Mouse (Mus musculus) liver, embryonic 12.5 days (tissue): Measurements from ENCODE around the gene Tubgcp2. TPM values are rescaled to one million over a fixed set of nuclear protein-coding genes. Genes with fewer than 3 reads are reported as not detected.
A peak's percentile ranks its signal among the peaks of the same experiment; 100 is the strongest.

Experiments
- ATAC-seq: fragments of 200-750 bp; cut with Nextera tagmentation; 2 replicates; pipeline ENCODE4 v1.8.0; 2017; ENCODE audit warnings: moderate number of reproducible peaks, mild to moderate bottlenecking, moderate library complexity
- H3K27ac ChIP-seq: fragments of 300-500 bp; sonication (generic); 2 replicates; pipeline ENCODE4 v1.5.1; 2016; ENCODE audit warnings: mild to moderate bottlenecking
- H3K27me3 ChIP-seq: fragments of 300-500 bp; sonication (generic); replicated peaks from 2 replicates; pipeline ENCODE4 v1.6.1; 2016; ENCODE audit warnings: mild to moderate bottlenecking, moderate library complexity
- H3K36me3 ChIP-seq: fragments of 300-500 bp; sonication (generic); 2 replicates; pipeline ENCODE4 v1.6.1; 2016; ENCODE audit warnings: mild to moderate bottlenecking, moderate library complexity
- H3K4me1 ChIP-seq: fragments of 300-500 bp; sonication (generic); 2 replicates; pipeline ENCODE4 v1.6.1; 2016
- H3K4me2 ChIP-seq: fragments of 300-500 bp; sonication (generic); 2 replicates; pipeline ENCODE4 v1.6.1; 2016; ENCODE audit warnings: mild to moderate bottlenecking, moderate library complexity
- H3K4me3 ChIP-seq: fragments of 300-500 bp; sonication (generic); 2 replicates; pipeline ENCODE4 v1.5.1; 2016; ENCODE audit warnings: mild to moderate bottlenecking, moderate library complexity
- H3K9ac ChIP-seq: fragments of 300-500 bp; sonication (generic); 2 replicates; pipeline ENCODE4 v1.6.1; 2016; ENCODE audit warnings: mild to moderate bottlenecking, moderate library complexity
- H3K9me3 ChIP-seq: fragments of 300-500 bp; sonication (generic); replicated peaks from 2 replicates; pipeline ENCODE4 v1.6.1; 2016; ENCODE audit warnings: mild to moderate bottlenecking, moderate library complexity
- WGBS: fragments of 180-500 bp; shearing (Covaris S2); methylation state at CpG from one replicate; pipeline ENCODE4 v1.1.7; 2016; ENCODE audit not compliant: insufficient replicate concordance; 5-methylcytosine and 5-hydroxymethylcytosine counted together
- polyA plus RNA-seq: library from polyadenylated mRNA; unstranded; fragments of >200 nt; fragmentation: Nextera tagmentation; extraction: Ambion mirVana; gene quantifications from 2 replicates; pipeline ENCODE4 v1.2.1, GENCODE M21; 2016

Gene Tubgcp2
- polyA plus RNA-seq, 1 experiment from 2014 or later: 38.3 TPM

DNA sequence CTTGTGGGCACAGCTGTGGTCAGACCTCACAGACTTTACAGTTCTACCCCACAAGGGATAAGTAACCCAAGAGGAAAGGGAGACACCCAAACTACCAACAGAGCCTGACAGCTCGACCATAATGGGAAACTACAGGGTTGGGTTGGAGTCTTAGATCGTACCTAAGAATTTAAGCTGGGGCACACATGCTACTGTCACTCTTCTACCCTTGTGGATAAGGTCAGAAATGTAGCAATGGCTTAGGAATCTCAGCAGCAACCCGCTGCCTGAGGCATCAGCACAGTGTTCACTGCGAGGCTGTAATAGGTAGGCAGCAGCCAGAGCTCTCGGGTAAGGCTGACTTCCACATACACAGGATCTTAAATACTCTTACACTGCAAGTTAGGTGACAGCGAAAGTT lies 42.9 kb downstream of the Tubgcp2 start:
- Histone ChIP-seq H3K27me3 (no peaks in the 10 kb centered on the region), H3K9me3 (no peaks in the 10 kb centered on the region), H3K4me1 (no peaks in the 10 kb centered on the region), H3K4me3 (no peak overlapping the region), H3K27ac (no peak overlapping the region), H3K4me2 (no peak overlapping the region), H3K36me3 (peaks cover 38% of the 10 kb centered on the region), H3K9ac (no peak overlapping the region)
- WGBS: 79% methylated on average over 6 of the region's 6 CpGs
- ATAC-seq: no peak

DNA sequence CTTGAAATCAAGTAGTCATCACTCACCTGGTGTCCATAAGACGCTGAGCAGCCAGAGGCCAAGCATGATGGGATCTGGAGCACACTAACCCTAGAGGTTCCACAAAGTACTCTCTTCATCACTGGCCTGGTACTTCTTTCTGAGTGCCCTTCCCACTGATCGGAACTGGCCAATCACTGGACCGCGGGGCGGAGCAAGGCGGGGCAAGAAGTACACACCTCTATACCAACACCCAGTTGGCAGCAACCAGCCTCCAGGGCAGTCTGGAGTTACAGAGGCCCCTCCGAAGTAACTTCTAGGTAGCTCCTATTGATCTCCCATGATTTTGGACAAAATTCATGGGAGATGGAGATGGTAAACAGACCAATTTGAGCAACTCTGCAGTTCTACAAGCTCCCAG lies 44.1 kb downstream of the Tubgcp2 start, which contains the start of gene Adam8:
Gene Adam8, minus strand, starts transcription at position 157 of the 400 bp plus-strand sequence.
- no peak within 1 kb of the TSS for H3K27ac ChIP-seq
- H3K4me3 ChIP-seq: no peak within 1 kb of the TSS
- H3K9ac ChIP-seq: no peak within 1 kb of the TSS
- no peaks in the 10 kb centered on the region for H3K27me3 ChIP-seq
- H3K9me3 ChIP-seq: no peaks in the 10 kb centered on the region
- peaks cover 26% of the 10 kb centered on the region for H3K36me3 ChIP-seq
- H3K4me1 ChIP-seq: no peaks in the 10 kb centered on the region
- ATAC-seq: peak; percentile 70
- WGBS: 23% methylated on average over 7 of the region's 7 CpGs
- no peak within 1 kb of the TSS for H3K4me2 ChIP-seq

DNA sequence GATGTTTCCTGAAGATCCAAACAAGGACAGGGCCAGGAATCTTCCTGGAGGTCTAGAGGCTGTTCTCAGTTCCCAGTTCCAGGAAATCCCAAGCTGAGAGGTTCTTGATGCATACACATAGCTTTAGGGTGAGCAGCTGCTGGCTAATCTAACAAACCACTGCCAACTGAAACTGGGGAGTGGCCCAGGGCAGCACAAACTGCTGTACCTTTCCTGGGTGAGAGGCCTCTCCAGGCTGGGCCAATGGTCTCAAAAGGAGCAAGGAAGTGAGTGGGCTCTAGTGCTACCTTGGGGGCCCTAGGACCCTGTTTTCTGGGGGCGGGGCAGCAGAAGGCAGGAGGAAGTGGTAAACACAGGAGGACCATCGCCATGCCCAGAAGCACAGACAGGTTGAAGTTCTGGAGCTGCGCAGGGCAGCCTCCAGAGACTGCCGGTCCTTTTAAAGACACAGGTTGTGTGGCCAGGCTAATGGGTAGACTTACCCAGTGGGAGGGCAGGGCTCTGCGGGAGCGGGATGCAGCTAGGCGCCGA lies 45.5 kb downstream of the Tubgcp2 start:
- Histone ChIP-seq H3K36me3 (peaks cover 12% of the 10 kb centered on the region), H3K4me3 (no peak overlapping the region), H3K4me2 (no peak overlapping the region), H3K27me3 (no peaks in the 10 kb centered on the region), H3K9me3 (no peaks in the 10 kb centered on the region), H3K9ac (no peak overlapping the region), H3K27ac (no peak overlapping the region), H3K4me1 (no peaks in the 10 kb centered on the region)
- 52% methylated on average over 8 of the region's 8 CpGs for WGBS
- ATAC-seq: no peak

DNA sequence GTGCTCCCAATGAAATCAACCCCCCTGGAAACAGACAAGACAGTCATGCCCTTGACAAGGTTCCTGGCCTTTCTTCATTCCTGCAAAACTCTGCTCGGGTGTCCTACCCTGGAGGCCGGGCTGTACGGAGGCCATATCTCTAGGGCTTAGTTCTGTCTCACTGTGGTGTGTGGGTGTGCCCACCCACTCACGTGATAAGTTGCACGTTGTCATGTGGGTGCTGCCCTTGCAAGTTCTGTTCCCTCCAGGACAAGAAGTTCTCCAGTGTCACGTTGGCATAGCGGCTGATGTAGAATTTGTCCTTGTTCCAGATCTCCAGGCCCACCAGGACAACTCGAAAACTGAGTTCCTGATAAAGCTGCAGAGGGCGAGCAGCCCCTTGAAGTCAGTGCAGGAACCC lies 48.2 kb downstream of the Tubgcp2 start:
- no peaks in the 10 kb centered on the region for H3K9me3 ChIP-seq
- H3K9ac ChIP-seq: no peak overlapping the region
- H3K36me3 ChIP-seq: no peaks in the 10 kb centered on the region
- no peaks in the 10 kb centered on the region for H3K4me1 ChIP-seq
- WGBS: 58% methylated on average over 9 of the region's 9 CpGs
- H3K27ac ChIP-seq: no peak overlapping the region
- H3K4me2 ChIP-seq: no peak overlapping the region
- no peak for ATAC-seq
- no peak overlapping the region for H3K4me3 ChIP-seq
- H3K27me3 ChIP-seq: no peaks in the 10 kb centered on the region

DNA sequence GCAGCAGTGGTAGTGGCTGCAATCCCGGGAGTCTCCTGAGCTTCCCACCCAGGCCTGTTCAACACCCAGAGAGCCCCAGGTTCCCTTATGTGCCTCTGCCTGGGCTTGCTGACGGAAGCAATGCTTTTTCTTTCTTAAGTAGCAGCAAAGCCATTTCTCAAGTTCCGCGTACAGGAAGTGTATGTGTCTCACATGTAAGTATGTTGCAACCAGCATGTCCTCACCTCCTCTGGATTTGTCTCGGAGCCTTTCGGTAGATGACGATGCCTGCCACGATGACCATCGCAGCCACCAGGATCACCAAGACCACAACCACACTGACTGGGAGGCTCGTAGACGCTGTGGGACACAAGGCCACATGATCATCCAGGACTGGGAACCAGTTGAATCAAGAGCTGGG lies 52.0 kb downstream of the Tubgcp2 start:
- Histone ChIP-seq H3K4me3 (no peak overlapping the region), H3K36me3 (no peaks in the 10 kb centered on the region), H3K27ac (no peak overlapping the region), H3K4me2 (no peak overlapping the region), H3K9me3 (no peaks in the 10 kb centered on the region), H3K9ac (no peak overlapping the region), H3K27me3 (peaks cover 4% of the 10 kb centered on the region; the same call in 1 of the 2 replicates), H3K4me1 (peaks cover 4% of the 10 kb centered on the region; the same call in 1 of the 2 replicates)
- no peak for ATAC-seq
- WGBS: 80% methylated on average over 11 of the region's 11 CpGs

DNA sequence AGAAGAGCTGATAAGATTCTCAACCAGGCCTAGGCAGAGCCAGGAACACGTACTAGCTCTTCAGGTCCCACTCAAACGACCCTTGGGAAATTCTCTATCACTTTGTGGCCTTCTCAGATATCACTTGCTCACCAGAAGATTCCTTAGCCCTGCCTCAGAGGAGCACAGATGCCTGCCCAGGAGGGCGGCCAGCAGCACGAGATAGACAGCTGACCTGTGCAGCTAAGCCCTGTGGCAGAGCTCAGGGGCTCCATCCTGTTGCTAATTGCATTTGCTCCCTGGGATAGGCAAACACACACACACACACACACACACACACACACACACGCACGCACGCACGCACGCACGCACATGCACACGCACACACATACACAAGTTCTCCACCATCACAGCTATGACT lies 54.4 kb downstream of the Tubgcp2 start:
- Histone ChIP-seq H3K4me2 (no peak overlapping the region), H3K4me3 (no peak overlapping the region), H3K9me3 (no peaks in the 10 kb centered on the region), H3K27me3 (peaks cover 13% of the 10 kb centered on the region; the same call in 1 of the 2 replicates), H3K36me3 (no peaks in the 10 kb centered on the region), H3K27ac (no peak overlapping the region), H3K9ac (no peak overlapping the region), H3K4me1 (peaks cover 19% of the 10 kb centered on the region)
- ATAC-seq: no peak
- 70% methylated on average over 11 of the region's 11 CpGs for WGBS

DNA sequence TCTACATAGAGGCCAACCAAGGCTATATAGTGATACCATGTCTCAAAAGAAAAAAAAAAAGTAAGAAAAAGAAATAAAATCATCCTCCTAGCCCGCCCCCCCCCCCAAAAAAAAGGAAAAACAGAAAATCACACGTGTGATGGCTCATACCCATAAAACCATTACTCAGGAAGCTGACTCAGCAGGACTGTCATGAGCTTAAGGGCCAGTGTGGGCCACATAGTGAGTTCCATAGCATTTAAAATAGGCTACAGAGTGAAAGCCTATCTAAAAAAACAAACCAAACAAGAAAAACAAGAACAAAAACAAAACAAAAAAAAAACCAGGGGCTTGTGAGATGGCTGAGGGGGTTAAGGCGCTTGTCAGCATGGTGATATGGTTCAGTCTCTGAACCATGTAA lies 55.7 kb downstream of the Tubgcp2 start:
- WGBS: 39% methylated on average over 3 of the region's 3 CpGs

DNA sequence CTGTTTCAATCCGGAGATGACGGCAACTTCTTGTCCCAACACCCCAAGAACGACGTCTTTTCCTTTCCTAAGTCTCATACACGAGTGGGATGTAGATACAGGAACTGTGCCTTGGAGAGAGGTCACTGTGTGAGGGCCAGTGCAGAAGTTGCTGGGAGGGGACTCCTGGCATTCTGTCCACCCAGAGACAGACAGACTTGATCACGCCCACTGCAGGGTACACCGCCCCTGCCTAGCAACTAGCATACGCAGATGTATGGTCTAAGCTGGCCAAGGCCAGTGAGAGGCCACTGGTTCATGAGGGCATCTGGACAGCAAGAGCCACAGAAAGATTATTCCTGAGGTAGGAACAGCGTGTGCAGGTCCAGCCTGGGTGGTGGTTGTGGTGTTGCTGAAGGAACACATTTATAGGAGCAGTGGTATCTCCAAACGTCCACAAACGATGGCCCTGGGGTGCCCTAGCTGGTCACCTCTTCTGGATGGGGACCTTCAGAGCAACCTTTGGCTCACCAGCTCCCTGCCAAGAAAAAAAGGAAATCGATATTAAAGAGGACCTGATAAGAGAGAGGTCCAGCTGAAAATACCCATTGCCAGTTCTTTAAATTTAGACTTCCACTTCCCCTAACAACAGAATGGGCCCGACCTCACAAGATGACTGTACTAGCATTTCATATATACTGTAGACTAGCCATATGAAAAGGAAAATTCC lies 57.3 kb downstream of the Tubgcp2 start:
- Histone ChIP-seq H3K9ac (no peak overlapping the region), H3K4me2 (peak overlapping the region; percentile 84), H3K36me3 (no peaks in the 10 kb centered on the region), H3K4me1 (peaks cover 19% of the 10 kb centered on the region), H3K27ac (no peak overlapping the region), H3K9me3 (no peaks in the 10 kb centered on the region), H3K27me3 (peaks cover 19% of the 10 kb centered on the region), H3K4me3 (peak overlapping the region; percentile 60)
- WGBS: 28% methylated on average over 13 of the region's 13 CpGs
- peak; percentile 51; the same call in 1 of the 2 replicates for ATAC-seq

More for the DNA sequence above, 55.7 kb downstream of the Tubgcp2 start:
- Histone ChIP-seq H3K4me1 (peaks cover 19% of the 10 kb centered on the region), H3K4me3 (no peak overlapping the region), H3K27me3 (peaks cover 13% of the 10 kb centered on the region), H3K36me3 (no peaks in the 10 kb centered on the region), H3K9ac (no peak overlapping the region), H3K27ac (no peak overlapping the region), H3K9me3 (no peaks in the 10 kb centered on the region), H3K4me2 (no peak overlapping the region)
- ATAC-seq: no peak

DNA sequence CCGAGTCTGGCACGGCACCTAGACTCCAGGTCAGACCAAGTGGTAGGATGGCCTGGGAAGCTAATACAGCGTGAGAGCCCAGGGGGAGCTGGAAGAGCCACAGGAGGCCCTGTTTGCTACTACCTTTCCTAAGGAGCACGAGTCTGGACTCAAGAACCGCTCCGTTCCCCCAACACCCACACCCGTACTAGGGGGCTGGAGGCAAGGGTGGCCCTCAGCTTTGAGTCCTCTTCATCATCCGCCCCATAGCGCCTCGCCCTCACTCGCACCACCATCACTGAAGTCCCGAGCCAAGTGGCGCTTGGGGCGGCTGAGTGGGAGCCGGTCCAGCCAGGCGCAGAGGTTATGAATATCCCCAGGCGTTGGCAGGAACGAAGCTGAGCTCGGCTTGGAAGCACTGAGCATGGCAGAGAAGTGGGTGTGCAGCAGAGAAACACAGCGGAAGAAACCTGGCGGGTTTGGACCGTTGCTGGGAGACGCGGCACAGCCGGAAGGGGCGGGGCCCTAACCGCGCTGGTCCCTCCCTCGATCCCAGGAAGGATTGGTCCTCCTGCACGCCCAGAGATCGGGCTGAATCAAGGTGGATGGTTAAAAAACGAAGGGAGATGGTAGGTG lies 58.1 kb downstream of the Tubgcp2 start, which contains the start of gene 6430531B16Rik:
Gene 6430531B16Rik, minus strand, starts transcription at position 478 of the 615 bp plus-strand sequence.
- Histone ChIP-seq H3K27ac (no peak within 1 kb of the TSS), H3K9me3 (no peaks in the 10 kb centered on the region), H3K4me3 (peak within 1 kb of the TSS; percentile 60), H3K4me1 (peaks cover 19% of the 10 kb centered on the region), H3K9ac (no peak within 1 kb of the TSS), H3K4me2 (peak within 1 kb of the TSS; percentile 84), H3K27me3 (peaks cover 19% of the 10 kb centered on the region), H3K36me3 (no peaks in the 10 kb centered on the region)
- WGBS: 6% methylated on average over 32 of the region's 32 CpGs
- ATAC-seq: peak; percentile 75

DNA sequence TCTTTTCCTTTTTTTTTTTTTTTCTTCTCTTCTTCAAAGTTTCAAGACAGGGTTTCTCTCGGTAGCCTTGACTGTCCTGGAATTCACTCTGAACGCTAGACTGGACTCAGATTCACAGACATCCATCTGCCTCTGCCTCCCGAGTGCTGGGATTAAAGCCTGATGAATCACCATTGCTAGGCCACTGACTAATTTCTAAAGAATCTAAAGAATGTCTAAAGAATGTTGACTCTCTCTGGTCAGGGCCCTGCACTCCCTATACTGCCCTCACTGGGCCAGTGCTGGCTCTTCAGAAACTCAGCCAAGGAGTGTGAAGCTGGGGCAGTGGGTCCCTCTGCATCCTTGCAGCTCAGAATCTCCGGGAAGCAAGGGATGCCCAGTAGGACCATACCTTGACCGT lies 61.0 kb downstream of the Tubgcp2 start:
- no peak overlapping the region for H3K27ac ChIP-seq
- H3K4me1 ChIP-seq: peaks cover 19% of the 10 kb centered on the region
- H3K4me3 ChIP-seq: no peak overlapping the region
- peaks cover 19% of the 10 kb centered on the region for H3K27me3 ChIP-seq
- 53% methylated on average over 5 of the region's 5 CpGs for WGBS
- ATAC-seq: no peak
- H3K9me3 ChIP-seq: no peaks in the 10 kb centered on the region
- H3K4me2 ChIP-seq: no peak overlapping the region
- no peaks in the 10 kb centered on the region for H3K36me3 ChIP-seq
- H3K9ac ChIP-seq: no peak overlapping the region

DNA sequence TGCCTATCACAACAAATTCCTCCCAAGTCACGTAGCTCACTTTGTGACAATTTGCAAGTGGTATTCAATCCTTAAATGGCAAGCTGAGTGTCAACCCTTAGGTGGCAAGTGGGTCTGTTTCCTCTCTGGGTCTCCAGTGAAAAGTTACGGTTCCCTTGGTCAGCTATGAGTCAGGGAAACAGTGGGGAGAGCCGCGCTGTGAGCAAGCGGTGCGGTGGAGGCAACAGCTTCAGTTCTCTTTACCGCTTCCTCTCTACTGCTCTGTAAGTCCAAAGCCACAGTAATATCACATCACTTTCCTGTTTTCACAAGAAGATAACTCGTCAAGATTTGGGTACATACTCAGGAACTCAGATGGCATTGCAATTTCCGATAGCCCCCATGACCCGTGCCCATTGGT lies 62.2 kb downstream of the Tubgcp2 start:
- H3K36me3 ChIP-seq: no peaks in the 10 kb centered on the region
- H3K9ac ChIP-seq: no peak overlapping the region
- H3K9me3 ChIP-seq: no peaks in the 10 kb centered on the region
- no peak overlapping the region for H3K4me3 ChIP-seq
- peaks cover 14% of the 10 kb centered on the region for H3K27me3 ChIP-seq
- no peak overlapping the region for H3K27ac ChIP-seq
- WGBS: 41% methylated on average over 10 of the region's 10 CpGs
- H3K4me1 ChIP-seq: peaks cover 13% of the 10 kb centered on the region
- H3K4me2 ChIP-seq: no peak overlapping the region
- ATAC-seq: no peak

DNA sequence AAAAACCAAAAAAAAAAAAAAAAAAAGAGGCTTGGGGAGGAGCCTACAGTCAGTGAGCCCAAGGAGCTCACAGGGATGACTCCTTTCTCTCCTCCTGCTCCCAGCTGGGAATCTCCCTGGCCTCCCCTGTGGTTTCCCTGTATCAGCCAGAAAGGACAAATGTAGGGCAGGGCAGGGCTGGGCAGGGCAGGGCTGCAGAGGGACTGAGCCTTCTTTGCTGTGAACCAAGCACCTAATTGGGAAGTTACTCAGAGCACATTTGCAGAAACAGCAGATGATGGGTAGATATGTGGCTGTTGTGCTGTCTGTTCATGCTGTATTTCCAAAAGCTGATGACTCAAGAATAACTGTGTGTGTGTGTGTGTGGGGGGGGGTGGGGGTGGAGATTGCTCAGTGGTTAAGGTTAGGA lies 63.5 kb downstream of the Tubgcp2 start:
- Histone ChIP-seq H3K4me3 (no peak overlapping the region), H3K4me1 (peaks cover 1% of the 10 kb centered on the region; the same call in 1 of the 2 replicates), H3K4me2 (no peak overlapping the region), H3K9me3 (no peaks in the 10 kb centered on the region), H3K9ac (no peak overlapping the region), H3K27ac (no peak overlapping the region), H3K36me3 (no peaks in the 10 kb centered on the region), H3K27me3 (peaks cover 24% of the 10 kb centered on the region)
- no peak for ATAC-seq
